Mouse (Mus musculus) testis, postnatal 14 days (tissue): ENCODE measurements around the gene Sytl3.
A peak's percentile ranks its signal among the peaks of the same experiment; 100 is the strongest.
"Not testable (repeated sequence)": the region's sequence is repeated elsewhere in the genome, so short reads cannot be mapped to it uniquely, and the experiment has no call there.

Source experiments
- DNase-seq: peaks from one replicate; pipeline ENCODE4 v3.0.0; 2021; ENCODE audit warnings: low spot score

Gene Sytl3

DNA sequence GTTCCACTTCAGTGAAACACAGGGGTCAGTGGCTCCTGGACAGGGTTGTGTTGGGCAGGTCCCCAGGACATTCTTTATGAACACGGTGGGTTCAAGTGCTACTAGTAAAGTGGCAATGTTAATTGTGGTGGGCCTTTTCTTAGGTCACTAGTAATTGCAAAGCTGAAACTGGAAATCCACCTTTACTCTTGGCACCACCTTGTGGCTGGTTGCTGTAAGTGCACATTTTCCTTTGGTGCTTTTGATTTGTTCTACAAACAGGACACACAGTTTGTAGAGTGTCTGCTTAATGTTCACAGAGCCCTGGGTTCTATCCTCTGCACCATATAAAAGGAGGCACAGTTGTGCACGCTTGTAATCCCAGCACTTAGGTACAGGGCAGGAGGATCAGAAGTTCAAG lies 32.7 kb downstream of the Sytl3 start:
- peak; percentile 76 for DNase-seq

DNA sequence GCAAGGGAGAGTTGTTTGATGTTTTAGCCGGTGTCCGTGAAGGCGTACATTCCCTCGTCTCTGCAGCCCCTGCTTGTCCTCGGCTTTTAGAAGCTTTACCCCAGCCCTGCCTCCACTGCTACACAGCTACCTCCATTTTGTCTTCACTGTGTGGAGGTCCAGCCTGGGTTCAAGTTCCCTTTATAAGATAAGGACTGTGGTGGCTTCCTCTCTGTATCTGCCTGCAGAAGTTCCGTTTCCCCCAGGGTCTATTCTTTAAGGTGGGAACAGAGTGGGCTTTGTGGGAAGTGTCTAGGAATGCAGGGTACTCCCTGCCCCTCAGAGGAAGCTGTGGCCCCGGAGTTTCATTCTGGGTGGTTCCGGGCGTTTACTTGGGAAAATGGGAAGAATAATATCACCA lies 36.8 kb downstream of the Sytl3 start:
- DNase-seq: not testable (repeated sequence)

DNA sequence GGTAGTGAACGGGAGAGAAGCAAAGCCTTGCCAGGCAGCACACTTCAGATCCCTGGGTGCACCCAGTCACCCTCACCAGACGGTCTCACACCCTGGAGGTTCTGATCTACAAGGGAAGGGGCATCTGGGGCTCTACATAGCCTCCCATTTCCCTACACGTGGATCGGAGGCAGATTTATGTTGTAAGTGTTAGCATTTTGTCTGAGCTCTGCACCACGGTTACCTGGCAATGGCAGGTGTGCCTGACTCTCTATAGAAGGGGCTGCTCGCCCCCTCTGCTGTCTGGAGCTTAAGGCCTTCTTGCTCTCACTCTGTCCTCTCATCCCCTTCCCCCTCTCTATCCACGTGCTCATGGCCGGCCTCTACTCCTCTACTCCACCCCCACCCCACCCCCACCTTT lies 37.6 kb downstream of the Sytl3 start:
- not testable (repeated sequence) for DNase-seq

DNA sequence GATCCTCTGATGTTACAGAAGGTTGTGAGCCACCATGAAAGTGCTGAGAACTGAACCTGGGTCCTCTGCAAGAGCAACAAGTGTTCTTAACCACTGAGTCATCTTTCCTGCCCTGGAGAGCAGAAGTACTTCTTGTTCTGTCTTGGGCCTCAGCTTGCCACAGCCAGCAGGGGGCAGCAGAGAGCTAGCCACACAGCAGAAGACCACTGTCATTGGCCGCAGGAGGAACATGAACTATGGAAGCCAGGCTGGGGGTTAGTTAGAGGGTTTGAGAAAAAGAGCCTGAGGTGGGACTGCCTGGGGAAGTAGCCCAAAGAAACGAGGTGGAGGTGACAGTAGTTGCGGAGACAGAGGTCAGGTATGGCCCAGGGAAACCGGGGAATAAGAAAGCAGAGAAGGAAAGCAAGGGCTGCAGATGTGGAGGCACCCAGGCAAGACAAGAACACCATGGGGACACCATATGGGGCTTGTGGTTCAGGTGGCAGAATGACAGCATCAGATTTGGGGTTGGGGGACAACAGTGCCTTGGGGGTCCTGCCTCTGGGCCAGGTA lies 38.4 kb downstream of the Sytl3 start:
- peak; percentile 50 for DNase-seq

DNA sequence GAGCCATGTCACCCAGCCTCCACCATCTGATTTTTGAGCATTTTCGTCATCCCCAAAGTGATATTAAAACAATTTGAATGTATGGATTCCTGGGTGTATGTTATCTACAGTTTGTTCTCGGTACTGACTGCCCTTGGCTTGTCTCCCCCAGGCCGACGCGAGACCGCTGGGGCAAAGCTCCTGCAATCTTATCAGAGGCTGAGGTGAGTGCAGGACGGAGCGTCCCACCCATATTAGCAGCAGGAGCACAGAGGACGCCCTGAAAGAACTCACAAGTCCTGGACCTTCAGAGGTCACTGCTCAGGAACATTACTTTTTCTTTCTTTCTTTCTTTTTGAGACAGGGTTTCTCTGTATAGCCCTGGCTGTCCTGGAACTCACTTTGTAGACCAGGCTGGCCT lies 40.6 kb downstream of the Sytl3 start:
- not testable (repeated sequence) for DNase-seq

- DNase-seq: not testable (repeated sequence)
Observed at GRCm38 (mm10) chr17:6700077-6700476, 41.2 kb downstream of the Sytl3 start.

GRCm38 (mm10) chr17:6702625-6703221 lies 43.8 kb downstream of the Sytl3 start:
- DNase-seq: not testable (repeated sequence)

GRCm38 (mm10) chr17:6703381-6704270 lies 44.7 kb downstream of the Sytl3 start:
- DNase-seq: not testable (repeated sequence)

GRCm38 (mm10) chr17:6706448-6706847 lies 47.6 kb downstream of the Sytl3 start:
- not testable (repeated sequence) for DNase-seq

DNA sequence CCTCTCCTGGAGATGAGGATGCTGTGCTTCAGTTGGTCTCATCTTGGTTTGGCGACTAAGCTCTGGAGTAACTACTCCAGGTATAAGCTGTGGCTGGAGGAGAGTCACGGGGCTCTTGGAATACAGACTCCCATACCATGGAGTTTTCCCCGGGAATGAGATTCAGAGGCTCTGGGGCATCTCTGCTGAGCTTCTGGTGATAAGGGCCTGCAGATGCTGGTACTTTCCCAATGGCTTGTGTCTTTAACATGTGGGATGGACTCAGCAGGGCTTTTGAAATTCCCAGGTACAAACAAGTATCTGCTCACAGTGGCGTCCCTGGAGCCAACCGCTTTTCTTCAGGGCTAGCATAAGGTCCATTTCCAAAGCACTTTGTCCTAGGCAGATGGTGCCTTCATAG lies 48.5 kb downstream of the Sytl3 start:
- DNase-seq: peak; percentile 32

DNA sequence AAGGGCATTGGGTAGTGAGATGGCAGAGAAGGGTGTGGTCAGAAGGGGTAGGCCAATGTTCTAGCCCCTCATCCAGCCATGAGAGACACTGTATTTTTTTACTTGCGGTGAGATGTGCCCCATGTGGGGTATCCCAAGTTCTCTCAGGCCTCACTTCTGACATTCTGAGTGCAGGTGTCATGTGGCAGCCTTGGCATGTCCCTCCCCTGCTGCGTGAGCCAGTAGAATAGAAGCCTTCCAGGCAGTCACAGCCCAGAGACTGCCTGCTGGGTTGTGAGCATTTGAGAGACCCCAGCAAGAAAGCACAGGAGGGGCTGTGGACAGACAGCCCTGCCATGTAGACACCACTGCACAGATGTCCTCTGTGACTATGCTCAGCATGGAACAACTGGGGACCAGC lies 49.3 kb downstream of the Sytl3 start:
- not testable (repeated sequence) for DNase-seq

GRCm38 (mm10) chr17:6713483-6713882 lies 54.6 kb downstream of the Sytl3 start:
- not testable (repeated sequence) for DNase-seq

DNA sequence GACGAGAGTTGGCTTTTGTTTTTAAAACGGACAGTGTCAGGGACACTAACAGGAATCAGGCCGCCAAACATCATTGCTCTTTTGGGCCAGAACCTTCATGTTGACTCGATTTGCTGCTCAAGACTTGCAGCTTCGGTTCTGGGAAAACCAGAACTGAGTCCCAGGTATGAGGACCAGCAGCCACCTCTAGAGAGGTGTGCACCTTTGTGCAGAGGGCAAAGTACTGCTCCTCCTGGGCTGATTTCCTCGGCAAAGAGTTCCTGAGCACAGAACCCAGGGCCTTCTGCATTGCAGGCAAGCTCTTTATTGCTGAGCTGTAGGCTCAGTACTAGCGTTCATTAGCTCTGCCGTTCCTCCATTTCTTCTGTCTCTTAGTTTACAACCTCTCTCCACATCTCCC lies 55.1 kb downstream of the Sytl3 start:
- not testable (repeated sequence) for DNase-seq

GRCm38 (mm10) chr17:6727996-6728610 lies 69.2 kb downstream of the Sytl3 start:
- no peak for DNase-seq

DNA sequence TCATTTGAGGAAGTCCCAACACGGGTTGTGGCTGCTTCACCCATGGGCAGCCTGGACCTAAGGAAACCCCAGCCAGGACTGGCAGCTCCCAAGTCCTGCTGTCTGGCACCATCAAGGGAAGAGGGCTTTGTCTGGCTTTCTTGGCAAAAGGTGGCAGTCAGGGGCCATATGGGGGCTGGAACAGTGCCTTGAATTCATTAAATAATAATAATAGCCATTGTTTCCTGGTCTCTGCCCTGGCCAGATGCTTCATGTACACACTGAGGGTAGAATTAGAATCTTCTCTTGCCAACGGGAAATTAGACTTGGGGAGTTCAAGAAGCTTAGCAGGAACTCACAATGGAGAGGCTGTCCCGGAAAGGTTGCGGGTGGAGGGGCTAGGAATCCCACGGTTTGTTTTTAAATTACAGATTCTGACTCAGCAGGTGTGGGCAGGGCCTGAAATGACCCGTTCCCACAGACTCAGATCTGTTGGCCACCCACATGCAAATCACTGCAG lies 70.4 kb downstream of the Sytl3 start:
- no peak for DNase-seq

DNA sequence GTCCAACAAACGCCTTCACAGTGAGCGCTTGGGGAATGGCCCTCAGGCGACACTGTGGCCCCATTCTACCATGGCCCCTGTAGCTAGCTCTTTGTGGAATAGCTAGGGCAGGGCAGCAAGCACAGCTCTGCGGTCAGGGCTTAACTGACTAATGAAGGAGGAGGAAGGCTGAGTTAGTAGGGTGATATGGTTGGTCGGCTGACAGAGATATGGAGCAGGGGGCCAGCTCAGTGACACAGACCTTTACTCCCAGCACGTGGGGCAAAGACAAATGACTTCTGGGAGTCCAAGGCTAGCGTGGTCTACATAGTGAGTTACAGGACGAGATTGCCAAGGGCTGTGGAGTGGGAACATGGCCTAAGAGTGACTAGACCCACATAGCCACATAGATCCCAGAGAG lies 72.2 kb downstream of the Sytl3 start:
- no peak for DNase-seq

DNA sequence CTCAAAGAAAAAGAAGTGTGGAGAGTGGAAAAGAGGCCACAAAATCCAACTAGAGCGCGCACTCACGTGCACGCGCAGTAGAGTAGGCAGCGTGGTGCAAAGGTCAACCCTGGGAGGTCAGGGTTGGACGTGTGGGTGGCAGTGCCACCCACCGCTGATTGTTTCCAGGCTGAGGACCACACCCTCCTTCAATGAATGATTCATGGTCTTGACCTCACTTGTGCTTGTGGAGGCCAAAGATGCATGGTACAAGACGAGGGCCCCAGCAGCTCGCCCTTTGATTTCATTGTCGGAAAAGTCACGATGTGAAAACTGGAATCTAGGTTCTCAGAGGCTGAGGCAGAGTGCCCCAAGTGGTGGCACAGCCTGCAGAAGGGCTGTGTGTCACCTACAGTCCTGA lies 72.7 kb downstream of the Sytl3 start:
- DNase-seq: no peak

GRCm38 (mm10) chr17:6732665-6733064 lies 73.8 kb downstream of the Sytl3 start:
- no peak for DNase-seq

- DNase-seq: no peak
Observed at GRCm38 (mm10) chr17:6733322-6733875, 74.5 kb downstream of the Sytl3 start.

DNA sequence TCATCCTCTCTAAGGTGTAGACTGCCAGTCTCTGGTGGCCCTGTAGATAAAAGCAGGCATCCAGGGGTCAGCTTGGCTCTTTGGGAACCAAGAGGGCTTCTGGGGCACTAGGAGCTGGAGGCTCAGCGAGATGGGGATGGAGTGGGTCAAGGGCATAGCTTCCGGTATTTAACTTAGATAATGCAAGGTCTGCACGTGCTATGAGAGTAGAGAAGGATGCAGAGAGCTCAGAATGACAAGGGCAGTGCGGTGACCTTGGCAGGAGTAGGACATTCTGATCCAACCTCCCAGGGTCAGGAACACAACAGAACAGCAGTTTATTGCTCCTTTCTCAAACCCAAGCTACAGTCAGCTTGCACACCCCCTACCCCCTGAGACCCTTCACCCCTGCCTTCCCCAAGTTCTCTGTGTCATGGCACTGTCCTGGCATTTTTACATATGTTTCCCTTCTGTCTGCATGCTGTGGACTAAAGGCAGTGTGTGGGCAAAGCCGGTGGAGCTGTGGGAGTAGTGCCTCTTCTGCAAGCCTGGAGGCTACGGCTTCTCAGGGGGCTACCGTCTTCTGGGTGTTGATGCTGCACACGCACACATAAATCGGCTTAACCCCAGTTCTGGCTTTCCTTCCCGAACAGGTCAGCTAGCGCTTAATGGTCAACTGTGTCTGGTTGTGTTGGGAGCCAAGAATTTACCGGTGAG lies 76.0 kb downstream of the Sytl3 start:
- no peak for DNase-seq
